Mouse (Mus musculus): ENCODE measurements around the gene Spint5. TPM values are rescaled to one million over a fixed set of nuclear protein-coding genes. Genes with fewer than 3 reads are reported as not detected.

Spint5 gene
- not detected in 2 replicates for polyA plus RNA-seq (2015; fragmentation: Nextera tagmentation; extraction: Ambion mirVana)

DNA sequence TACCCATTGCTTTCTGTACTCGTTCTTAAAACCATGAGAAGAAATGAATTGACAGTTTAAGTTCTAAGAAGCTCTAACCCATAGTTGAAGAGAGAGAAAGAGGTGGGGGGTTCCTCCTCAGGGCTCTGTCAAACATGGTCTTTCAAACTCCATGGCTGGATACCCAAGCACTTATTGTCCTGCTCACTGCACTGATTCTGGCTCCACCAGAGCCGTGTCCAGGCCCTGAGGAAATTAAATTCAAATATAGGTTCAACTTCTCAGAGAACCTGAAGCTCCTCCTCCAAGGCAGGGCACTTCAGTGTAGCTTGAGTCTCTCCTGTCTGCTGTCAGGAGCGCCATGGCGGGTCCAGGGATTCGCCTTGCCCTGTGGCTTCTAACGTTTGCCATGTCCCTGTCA, at the start of gene Spint5:
TSS of gene Spint5 (plus strand) at position 301 of the 400 bp plus-strand sequence.
- H3K9ac ChIP-seq = no peak within 1 kb of the TSS

DNA sequence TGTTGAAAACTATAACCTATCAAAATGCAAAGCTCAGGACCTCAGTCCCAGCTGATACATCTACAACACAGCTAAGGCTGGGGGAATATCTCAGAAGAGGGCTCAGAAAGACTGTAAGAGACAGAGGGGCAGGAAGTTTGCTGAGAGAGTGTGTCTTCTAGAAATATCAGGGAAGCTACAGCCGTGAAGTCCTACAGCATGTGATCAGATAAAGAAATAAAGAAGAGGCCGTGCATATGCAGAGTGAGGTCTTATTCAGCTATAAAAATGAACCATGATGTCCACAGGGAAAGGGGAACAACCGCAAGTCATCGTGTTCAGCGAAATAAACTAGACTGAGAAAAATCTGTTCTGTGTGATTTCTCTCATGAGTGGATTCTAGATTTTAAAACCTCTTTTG, 44.8 kb upstream of the Spint5 start:
- no peak overlapping the region for H3K27ac ChIP-seq
- H3K9me3 ChIP-seq = no peaks in the 10 kb centered on the region
- H3K27me3 ChIP-seq = no peaks in the 10 kb centered on the region
- no peaks in the 10 kb centered on the region for H3K36me3 ChIP-seq
- no peaks in the 10 kb centered on the region for H3K4me1 ChIP-seq
- H3K4me2 ChIP-seq = no peak overlapping the region
- H3K9ac ChIP-seq = no peak overlapping the region
- 82% methylated on average over 5 of the region's 5 CpGs for WGBS
- no peak for ATAC-seq (ENCODE audit: insufficient number of reproducible peaks, low FRiP score, low TSS enrichment, low read depth)
- no peak overlapping the region for H3K4me3 ChIP-seq

More for the DNA sequence above, at the start of gene Spint5:
- H3K27ac ChIP-seq = no peak within 1 kb of the TSS
- no peaks in the 10 kb centered on the region for H3K36me3 ChIP-seq
- H3K9me3 ChIP-seq = no peaks in the 10 kb centered on the region
- H3K4me1 ChIP-seq = no peaks in the 10 kb centered on the region
- H3K4me3 ChIP-seq = no peak within 1 kb of the TSS
- WGBS = 73% methylated on average over 6 of the region's 6 CpGs
- ATAC-seq (ENCODE audit: insufficient number of reproducible peaks, low FRiP score, low TSS enrichment, low read depth) = no peak
- H3K4me2 ChIP-seq = no peak within 1 kb of the TSS
- H3K27me3 ChIP-seq = 0 out of 2 replicates have a peak, but pooled peaks cover 3% of the 10 kb centered on the region

DNA sequence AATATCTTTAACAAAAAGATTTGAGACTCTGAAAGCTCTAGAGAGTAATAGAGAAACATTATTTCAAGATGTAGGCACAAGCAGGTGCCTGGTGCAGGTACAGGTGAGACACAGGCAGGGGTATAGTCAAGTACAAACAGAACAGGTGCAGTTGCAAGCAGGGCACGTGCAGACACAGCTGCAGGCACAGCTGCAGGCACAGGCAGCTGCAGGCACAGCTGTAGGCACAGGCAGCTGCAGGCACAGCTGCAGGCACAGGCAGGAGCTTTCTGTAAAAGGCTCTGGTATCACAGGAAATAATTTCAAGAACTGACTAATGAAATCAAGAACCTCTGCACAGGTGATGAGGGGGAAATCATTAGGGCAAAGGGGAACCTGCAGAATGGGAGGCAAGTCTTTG, 44.2 kb upstream of the Spint5 start:
- Histone ChIP-seq H3K4me2 (no peak overlapping the region), H3K9ac (no peak overlapping the region), H3K4me3 (no peak overlapping the region), H3K9me3 (no peaks in the 10 kb centered on the region), H3K4me1 (no peaks in the 10 kb centered on the region), H3K36me3 (no peaks in the 10 kb centered on the region), H3K27ac (no peak overlapping the region), H3K27me3 (no peaks in the 10 kb centered on the region)
- 12% methylated on average over 1 of the region's 1 CpGs for WGBS
- no peak for ATAC-seq (ENCODE audit: insufficient number of reproducible peaks, low FRiP score, low TSS enrichment, low read depth)

DNA sequence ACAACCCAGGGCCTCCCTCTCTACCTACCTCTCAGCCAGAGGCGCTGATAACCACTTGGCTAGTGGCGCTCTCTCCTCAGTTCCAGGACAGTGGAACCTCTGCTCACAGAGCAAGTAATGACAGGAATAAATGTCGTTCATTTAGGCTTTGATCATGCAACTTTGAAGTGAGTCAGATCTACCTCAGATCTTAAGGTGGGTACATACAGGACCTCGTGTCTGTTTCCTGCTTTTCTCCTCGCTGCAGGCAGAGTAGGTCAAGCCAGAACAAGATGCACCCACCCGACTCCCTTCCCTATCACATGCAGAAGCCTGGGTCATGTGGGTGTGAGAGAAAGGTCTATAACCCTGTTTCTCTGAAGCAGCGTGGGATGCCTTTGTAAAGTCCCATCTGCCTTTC, 41.1 kb upstream of the Spint5 start, which contains the start of gene Wfdc11:
TSS of gene Wfdc11 (minus strand) at position 101 of the 400 bp plus-strand sequence.
- ATAC-seq (ENCODE audit: insufficient number of reproducible peaks, low FRiP score, low TSS enrichment, low read depth) = no peak
- WGBS = 64% methylated on average over 7 of the region's 7 CpGs
- no peaks in the 10 kb centered on the region for H3K36me3 ChIP-seq

DNA sequence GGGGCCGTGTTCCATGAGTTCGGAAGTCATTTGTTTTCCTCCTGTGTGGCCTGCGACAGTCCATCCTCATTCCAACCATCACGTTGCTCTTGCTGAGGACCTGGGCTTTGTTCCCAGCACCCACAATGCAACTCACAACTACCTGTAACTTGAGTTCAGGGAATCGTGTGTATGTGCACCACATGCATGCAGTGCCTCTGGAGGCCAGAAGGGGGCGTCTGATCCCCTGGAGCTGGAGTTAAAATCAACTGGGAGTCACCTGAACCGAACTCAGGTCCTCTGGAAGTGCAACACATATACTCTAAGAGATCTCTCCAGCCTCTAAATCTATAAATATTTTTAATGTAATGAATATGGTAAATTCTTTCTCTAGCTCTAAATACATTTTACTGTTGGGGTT, 39.0 kb upstream of the Spint5 start:
- Histone ChIP-seq H3K36me3 (no peaks in the 10 kb centered on the region), H3K4me1 (peaks cover 9% of the 10 kb centered on the region), H3K27ac (no peak overlapping the region), H3K4me2 (no peak overlapping the region), H3K27me3 (no peaks in the 10 kb centered on the region), H3K9me3 (no peaks in the 10 kb centered on the region), H3K9ac (no peak overlapping the region), H3K4me3 (no peak overlapping the region)
- 75% methylated on average over 7 of the region's 7 CpGs for WGBS
- no peak for ATAC-seq (ENCODE audit: insufficient number of reproducible peaks, low FRiP score, low TSS enrichment, low read depth)

More for the DNA sequence above, 41.1 kb upstream of the Spint5 start, which contains the start of gene Wfdc11:
- Histone ChIP-seq H3K27me3 (no peaks in the 10 kb centered on the region), H3K4me2 (no peak within 1 kb of the TSS), H3K27ac (no peak within 1 kb of the TSS), H3K9me3 (no peaks in the 10 kb centered on the region), H3K4me1 (peaks cover 5% of the 10 kb centered on the region), H3K4me3 (no peak within 1 kb of the TSS), H3K9ac (no peak within 1 kb of the TSS)

DNA sequence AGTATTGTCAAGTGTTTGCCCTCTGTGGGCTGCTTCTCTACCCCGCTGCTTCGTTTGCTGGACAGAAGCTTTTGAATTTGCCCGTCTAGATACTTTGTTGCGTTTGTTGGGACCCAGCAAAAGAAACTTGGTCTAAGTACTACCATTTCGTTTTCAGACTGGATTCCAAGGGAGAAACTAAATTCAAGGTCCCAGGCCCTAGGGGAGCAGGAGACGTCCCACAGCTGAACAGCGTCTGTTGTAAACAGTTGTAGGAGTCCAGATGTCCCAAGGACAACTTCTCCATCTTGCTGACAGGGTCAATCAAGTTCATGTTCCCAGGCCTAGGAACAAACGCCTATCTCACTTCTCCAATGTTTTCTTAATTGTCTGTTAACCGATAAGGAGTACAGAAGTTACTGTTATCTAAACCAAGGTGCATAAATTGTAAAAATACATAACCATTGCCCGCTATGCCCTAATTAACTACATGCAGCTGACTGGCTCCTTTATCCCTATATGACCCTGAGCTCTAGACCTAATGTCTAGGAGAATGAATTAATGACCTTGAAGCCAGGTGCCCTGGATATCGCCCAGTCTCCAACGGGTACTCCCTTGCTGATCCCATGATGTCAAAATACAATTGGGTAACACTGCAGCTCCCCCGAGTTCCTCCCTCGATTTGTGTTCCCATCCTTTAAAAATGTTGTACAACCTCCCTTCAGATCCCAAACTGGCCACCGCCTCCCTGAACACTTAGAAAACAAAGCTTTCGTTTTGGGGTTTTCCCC, 38.0 kb upstream of the Spint5 start:
- no peaks in the 10 kb centered on the region for H3K27me3 ChIP-seq
- peaks cover 9% of the 10 kb centered on the region for H3K4me1 ChIP-seq
- no peak overlapping the region for H3K4me3 ChIP-seq
- H3K27ac ChIP-seq = no peak overlapping the region
- no peak for ATAC-seq (ENCODE audit: insufficient number of reproducible peaks, low FRiP score, low TSS enrichment, low read depth)
- WGBS = 79% methylated on average over 16 of the region's 16 CpGs
- H3K9me3 ChIP-seq = no peaks in the 10 kb centered on the region
- no peaks in the 10 kb centered on the region for H3K36me3 ChIP-seq
- H3K4me2 ChIP-seq = no peak overlapping the region
- H3K9ac ChIP-seq = no peak overlapping the region

DNA sequence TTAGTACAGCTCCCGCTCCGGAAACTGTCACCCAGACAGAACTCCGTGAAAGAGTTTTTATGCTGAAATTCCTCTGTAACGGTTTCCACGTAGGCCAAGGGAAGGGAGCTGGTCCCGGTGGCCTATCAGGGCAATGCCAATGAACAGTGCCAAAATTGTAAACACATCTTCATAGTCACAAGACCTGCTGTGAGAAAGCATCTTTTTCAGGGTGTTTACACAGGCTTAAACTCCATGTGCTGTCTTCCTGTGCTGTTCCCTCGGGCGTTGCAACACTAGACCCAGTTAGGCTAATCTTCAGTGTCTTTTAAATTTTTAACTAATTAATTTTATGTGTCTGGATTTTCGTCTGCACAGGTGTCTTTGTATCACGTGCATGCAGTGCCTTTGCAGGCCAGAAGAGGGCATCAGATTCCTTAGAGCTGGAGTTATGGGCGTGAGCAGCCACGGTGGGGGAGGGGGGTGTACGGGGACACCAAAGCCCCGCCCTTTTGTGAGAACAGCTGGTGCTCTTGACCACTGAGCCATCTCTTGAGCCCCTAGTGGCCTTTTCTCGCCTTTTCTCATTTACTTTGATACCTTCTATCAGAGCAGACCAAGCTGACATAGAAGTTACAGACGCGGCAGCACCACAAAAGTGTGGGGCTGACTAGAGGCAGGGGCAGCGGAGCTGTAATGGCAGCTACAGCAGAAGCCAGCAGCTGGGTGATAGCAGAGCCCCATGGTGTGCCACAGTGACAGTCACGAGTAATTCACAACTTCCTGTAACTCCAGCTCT, 36.1 kb upstream of the Spint5 start:
- Histone ChIP-seq H3K27ac (no peak overlapping the region), H3K9ac (no peak overlapping the region), H3K4me2 (peak overlapping the region; percentile 53), H3K4me3 (peak overlapping the region; percentile 32), H3K4me1 (peaks cover 9% of the 10 kb centered on the region), H3K9me3 (no peaks in the 10 kb centered on the region), H3K36me3 (no peaks in the 10 kb centered on the region), H3K27me3 (no peaks in the 10 kb centered on the region)
- 15% methylated on average over 19 of the region's 19 CpGs for WGBS
- no peak for ATAC-seq (ENCODE audit: insufficient number of reproducible peaks, low FRiP score, low TSS enrichment, low read depth)

DNA sequence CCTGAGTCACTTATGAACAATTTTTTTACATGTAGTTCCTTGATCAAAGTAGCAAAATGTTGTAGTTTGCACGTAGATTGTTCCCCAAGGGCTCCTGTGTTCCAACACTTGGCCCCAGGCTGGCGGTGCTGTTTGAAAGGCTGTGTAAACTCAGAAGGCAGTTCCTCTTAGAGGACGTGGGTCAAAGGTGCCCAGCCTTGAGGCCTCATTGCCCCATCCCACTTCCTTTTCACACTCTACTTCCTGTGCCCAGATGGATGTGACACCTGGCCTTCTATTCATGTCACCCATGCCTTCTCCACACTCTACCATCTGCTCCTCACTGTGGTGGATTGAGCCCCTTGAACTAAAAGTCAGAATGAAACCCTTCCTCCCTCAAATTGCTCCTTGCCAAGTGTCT, 35.2 kb upstream of the Spint5 start:
- Histone ChIP-seq H3K27me3 (no peaks in the 10 kb centered on the region), H3K4me3 (no peak overlapping the region), H3K4me2 (no peak overlapping the region), H3K27ac (no peak overlapping the region), H3K4me1 (peaks cover 9% of the 10 kb centered on the region), H3K9ac (no peak overlapping the region), H3K9me3 (no peaks in the 10 kb centered on the region), H3K36me3 (no peaks in the 10 kb centered on the region)
- 32% methylated on average over 3 of the region's 3 CpGs for WGBS
- no peak for ATAC-seq (ENCODE audit: insufficient number of reproducible peaks, low FRiP score, low TSS enrichment, low read depth)

DNA sequence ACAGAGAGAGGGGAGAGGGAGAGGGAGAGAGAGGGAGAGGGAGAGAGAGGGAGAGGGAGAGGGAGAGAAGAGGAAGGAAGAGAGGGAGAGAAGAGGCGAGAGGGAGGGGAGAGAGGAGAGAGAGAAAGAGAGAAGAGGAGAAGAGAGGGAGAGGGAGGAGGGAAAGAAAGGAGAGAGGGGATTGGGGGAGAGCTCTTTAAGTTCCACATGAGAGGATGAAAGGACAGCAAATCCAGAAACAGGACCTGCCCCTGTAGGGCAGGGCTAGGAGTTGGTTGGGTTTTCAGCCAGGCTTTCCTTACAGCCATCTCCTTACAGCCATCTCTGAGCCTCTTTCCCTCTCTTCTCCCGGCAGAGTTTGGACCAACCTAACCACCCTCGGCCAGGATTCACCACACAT, 30.3 kb upstream of the Spint5 start, which contains the start of gene Wfdc13:
TSS of gene Wfdc13 (plus strand) at position 301 of the 400 bp plus-strand sequence.
- Histone ChIP-seq H3K27me3 (no peaks in the 10 kb centered on the region), H3K4me3 (no peak within 1 kb of the TSS), H3K4me1 (no peaks in the 10 kb centered on the region), H3K4me2 (no peak within 1 kb of the TSS), H3K9me3 (no peaks in the 10 kb centered on the region), H3K27ac (no peak within 1 kb of the TSS), H3K9ac (no peak within 1 kb of the TSS), H3K36me3 (no peaks in the 10 kb centered on the region)
- WGBS = 58% methylated on average over 3 of the region's 3 CpGs
- no peak for ATAC-seq (ENCODE audit: insufficient number of reproducible peaks, low FRiP score, low TSS enrichment, low read depth)

DNA sequence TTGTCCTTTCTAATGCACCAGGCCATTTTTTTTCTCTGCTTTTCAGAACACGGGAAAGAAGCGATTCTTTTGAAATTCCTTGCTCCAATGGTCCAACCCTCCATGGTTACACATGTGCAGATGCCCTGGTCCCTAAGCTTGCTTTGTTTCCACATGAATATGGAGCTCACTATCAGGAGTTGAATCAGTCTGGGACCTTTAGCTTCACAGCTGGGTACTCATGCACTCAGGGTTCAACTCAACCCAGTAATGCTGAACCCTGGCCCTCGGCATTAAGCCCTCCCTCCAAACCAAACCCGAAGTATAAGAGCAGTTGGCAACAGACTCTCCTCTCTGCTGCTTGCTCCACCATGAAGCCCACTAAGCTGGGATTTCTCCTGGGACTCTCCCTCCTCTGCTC, 16.9 kb upstream of the Spint5 start, which contains the start of gene Spint4:
TSS of gene Spint4 (plus strand) at position 301 of the 400 bp plus-strand sequence.
- Histone ChIP-seq H3K9ac (no peak within 1 kb of the TSS), H3K27ac (no peak within 1 kb of the TSS), H3K4me2 (no peak within 1 kb of the TSS), H3K4me3 (no peak within 1 kb of the TSS), H3K27me3 (no peaks in the 10 kb centered on the region), H3K36me3 (no peaks in the 10 kb centered on the region), H3K9me3 (no peaks in the 10 kb centered on the region), H3K4me1 (no peaks in the 10 kb centered on the region)
- ATAC-seq (ENCODE audit: insufficient number of reproducible peaks, low FRiP score, low TSS enrichment, low read depth) = no peak
- WGBS = 78% methylated on average over 4 of the region's 4 CpGs

DNA sequence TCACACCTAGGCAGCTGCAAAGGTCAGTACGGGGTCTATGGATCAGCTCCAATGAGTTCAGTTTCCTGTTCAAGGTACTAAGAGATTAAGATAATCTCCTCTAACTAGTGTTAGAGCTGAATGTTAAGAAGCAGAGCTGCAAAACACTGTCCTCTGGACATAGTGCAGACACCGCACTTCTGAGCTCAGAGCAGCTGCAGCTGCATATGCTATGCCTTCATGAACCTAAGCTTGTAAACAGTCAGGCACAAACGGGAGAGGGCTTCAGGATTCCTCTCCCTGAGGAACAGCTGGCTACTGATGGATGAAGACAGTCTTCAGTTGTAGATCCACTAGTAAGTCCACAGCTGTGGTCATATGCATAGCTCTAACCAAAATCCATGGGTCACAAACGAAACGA, 14.1 kb upstream of the Spint5 start:
- no peak overlapping the region for H3K9ac ChIP-seq
- no peak overlapping the region for H3K4me2 ChIP-seq
- H3K4me3 ChIP-seq = no peak overlapping the region
- ATAC-seq (ENCODE audit: insufficient number of reproducible peaks, low FRiP score, low TSS enrichment, low read depth) = no peak
- no peaks in the 10 kb centered on the region for H3K36me3 ChIP-seq
- H3K4me1 ChIP-seq = no peaks in the 10 kb centered on the region
- 61% methylated on average over 5 of the region's 5 CpGs for WGBS
- H3K27me3 ChIP-seq = no peaks in the 10 kb centered on the region
- H3K27ac ChIP-seq = no peak overlapping the region
- no peaks in the 10 kb centered on the region for H3K9me3 ChIP-seq

DNA sequence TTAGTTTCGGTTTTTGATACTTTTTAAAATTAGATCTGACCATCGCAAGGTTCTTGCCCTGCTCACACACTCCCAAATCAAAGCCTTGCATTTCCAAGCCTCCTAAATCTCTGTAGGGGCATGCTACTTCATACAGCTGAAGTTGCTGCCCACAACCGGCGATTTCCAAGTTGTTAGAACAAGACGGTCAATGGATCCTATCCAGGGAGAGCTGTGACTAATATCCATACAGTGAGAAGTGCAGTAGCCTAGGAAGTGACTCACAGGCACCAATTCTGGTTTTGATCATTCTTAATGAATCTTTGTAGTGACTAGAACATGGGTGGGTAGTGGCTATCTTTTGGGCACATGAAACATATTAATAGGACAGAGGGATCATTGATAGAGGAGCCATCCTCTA, 13.3 kb upstream of the Spint5 start:
- WGBS = 84% methylated on average over 5 of the region's 5 CpGs
- no peak overlapping the region for H3K4me3 ChIP-seq
- H3K4me1 ChIP-seq = no peaks in the 10 kb centered on the region
- no peaks in the 10 kb centered on the region for H3K27me3 ChIP-seq
- H3K9me3 ChIP-seq = no peaks in the 10 kb centered on the region
- H3K27ac ChIP-seq = no peak overlapping the region
- no peaks in the 10 kb centered on the region for H3K36me3 ChIP-seq
- ATAC-seq (ENCODE audit: insufficient number of reproducible peaks, low FRiP score, low TSS enrichment, low read depth) = no peak
- H3K9ac ChIP-seq = no peak overlapping the region
- H3K4me2 ChIP-seq = no peak overlapping the region

Data from limb, embryonic 15.5 days (tissue).